Mouse (Mus musculus): ENCODE data around the gene Olfr229.
"Not testable (repeated sequence)": the region's sequence is repeated elsewhere in the genome, so short reads cannot be mapped to it uniquely, and the experiment has no call there.

Olfr229 gene

DNA sequence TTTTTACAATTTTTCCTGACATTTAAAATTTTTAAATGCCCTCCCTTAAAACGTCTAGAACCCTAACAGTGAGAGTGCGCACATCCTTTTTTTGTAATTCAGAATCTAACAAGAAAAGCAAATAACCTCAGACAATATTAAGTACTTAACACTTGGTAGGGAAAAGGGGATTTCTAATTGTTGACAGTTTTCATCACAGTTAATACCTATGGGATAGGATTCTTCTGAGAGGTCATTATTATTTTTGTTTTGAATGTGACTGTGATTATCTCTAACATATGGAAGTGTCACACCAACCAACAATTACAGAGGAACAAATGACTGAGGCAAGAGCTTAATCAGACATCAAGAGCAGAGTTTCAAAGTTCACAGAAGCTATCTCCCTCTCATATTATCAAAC lies at the start of gene Olfr229:
Olfr229 (plus strand) TSS at position 301 of the 400 bp plus-strand sequence.
- DNase-seq, result no peak

DNA sequence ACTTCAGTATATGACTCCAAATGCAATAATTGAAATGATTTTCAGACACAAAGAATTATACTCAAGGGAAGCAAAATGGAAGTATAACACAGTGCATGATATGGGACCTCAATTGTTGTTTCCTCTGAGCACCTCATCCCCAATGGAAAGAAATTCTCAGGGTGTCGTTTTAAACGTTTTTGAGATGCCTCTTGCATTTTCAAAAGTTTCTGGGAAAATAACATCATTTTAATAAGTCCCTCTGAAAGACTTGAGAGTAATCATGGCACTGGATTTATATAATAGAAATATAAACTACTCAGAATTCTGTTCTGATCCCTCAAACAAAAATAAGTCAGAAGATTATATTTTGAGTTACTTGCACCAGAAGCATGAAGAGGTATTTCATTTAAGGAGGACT lies 41.0 kb upstream of the Olfr229 start, which contains the start of gene Olfr972:
Olfr972 (plus strand) TSS at position 301 of the 400 bp plus-strand sequence.
- no peak for DNase-seq

DNA sequence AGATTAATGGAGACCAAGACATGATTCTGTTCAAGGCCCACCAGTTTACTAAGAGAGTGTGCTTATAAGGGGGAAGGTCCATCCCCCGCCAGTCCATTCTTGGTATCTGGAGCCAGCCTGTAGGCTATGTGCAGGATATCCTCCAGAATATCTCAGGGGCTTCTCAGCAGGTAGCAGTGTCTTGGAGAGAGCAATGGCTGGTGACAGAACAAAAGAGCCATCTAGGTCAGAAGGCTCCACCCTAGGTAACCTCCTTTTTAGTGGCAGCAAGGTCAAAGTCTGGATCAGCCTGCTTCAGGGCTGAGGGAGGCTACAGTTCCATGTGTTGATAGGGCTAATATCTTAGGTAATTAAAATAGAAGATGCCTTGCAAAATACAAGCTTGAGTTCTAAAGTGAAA lies 35.1 kb upstream of the Olfr229 start:
- not testable (repeated sequence) for DNase-seq

DNA sequence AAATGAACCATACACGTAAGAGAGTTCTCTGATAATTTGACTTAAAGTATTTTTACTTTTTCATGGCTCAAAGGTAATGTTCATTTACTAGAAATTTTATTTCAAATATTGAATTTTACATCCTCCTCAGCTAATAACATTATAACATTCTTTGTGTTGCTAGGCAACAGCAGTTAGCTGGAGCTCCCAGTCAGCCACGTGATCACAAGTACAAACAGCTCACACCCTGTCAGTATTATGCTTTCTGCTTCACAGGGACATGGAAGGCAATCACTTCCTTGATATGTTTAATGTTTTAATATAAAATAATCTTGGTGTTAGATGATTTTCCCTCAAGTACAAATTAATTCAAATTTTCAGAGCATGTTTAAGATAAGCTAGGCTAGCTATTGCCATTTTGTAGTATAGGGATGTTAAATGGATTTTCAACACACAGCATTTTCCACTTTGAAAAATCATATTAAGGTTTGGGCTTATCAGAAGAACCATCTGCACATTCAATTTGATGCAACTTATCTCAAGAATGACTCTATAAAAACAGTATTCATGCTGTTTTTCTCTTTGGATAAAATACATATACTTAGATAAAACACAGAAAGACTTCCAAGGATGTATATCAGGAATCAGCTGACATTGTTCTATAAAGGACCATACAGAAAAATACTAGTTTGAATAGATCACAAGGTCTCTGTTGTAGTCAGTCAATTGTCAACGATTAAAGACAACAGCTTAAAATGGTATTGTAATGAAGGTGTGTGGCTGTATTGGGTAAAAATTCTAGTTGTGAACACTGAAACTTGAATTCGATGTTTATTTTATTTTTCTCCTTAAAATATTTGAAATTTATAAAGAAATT lies 29.4 kb upstream of the Olfr229 start:
- not testable (repeated sequence) for DNase-seq

DNA sequence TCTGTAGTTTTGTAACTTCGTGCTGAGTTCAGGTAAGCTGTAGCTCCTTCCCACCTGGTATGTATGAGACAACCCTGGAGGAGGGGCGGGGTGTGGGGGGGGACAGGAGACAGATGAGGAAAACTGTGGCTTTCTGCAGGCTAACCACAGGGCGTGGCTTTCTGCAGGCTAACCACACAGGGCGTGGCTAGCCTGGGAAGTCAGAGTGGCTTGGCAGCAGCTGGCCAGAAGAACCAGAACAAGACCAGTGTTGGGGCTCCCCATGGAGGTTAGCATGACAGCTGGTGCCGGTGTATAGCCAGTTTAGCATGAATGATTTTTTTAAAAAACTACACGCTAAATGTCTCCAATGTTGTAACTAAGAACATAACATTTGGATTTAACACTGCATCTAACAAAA lies 2.0 kb upstream of the Olfr229 start:
- no peak for DNase-seq

DNA sequence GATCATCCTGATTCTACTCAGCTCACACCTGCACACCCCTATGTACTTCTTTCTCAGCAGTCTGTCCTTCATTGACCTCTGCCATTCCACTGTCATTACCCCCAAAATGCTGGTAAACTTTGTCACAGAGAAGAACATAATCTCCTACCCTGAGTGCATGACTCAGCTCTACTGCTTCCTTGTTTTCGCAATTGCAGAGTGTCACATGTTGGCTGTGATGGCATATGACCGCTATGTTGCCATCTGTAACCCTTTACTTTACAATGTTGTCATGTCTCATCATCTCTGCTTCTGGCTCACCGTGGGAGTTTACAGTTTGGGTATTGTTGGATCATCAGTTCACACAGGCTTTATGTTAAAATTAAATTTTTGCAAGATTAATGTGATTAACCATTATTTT lies 2.8 kb downstream of the Olfr229 start:
- no peak for DNase-seq

DNA sequence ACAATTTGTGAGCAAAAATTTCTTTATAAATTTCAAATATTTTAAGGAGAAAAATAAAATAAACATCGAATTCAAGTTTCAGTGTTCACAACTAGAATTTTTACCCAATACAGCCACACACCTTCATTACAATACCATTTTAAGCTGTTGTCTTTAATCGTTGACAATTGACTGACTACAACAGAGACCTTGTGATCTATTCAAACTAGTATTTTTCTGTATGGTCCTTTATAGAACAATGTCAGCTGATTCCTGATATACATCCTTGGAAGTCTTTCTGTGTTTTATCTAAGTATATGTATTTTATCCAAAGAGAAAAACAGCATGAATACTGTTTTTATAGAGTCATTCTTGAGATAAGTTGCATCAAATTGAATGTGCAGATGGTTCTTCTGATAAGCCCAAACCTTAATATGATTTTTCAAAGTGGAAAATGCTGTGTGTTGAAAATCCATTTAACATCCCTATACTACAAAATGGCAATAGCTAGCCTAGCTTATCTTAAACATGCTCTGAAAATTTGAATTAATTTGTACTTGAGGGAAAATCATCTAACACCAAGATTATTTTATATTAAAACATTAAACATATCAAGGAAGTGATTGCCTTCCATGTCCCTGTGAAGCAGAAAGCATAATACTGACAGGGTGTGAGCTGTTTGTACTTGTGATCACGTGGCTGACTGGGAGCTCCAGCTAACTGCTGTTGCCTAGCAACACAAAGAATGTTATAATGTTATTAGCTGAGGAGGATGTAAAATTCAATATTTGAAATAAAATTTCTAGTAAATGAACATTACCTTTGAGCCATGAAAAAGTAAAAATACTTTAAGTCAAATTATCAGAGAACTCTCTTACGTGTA lies 21.1 kb downstream of the Olfr229 start:
- DNase-seq, result not testable (repeated sequence)

DNA sequence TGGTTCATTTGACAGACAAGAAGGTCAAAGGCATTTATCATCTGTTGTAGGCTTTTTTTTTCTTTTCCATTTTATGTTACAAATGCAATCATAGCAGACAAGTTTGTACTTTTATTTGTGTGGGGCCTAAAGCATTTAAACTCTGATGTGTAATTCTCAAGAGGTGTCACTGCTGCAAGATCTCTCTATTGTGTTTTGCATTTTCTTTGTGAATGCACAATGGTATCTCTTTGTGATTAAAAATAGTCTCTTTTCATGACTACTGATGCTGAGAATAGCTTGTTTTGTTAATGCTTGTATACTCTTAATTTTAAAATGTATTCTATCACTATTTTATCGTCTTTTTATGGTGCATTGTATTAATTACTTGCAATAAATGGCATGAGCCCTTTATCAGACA lies 21.7 kb downstream of the Olfr229 start:
- not testable (repeated sequence) for DNase-seq

DNA sequence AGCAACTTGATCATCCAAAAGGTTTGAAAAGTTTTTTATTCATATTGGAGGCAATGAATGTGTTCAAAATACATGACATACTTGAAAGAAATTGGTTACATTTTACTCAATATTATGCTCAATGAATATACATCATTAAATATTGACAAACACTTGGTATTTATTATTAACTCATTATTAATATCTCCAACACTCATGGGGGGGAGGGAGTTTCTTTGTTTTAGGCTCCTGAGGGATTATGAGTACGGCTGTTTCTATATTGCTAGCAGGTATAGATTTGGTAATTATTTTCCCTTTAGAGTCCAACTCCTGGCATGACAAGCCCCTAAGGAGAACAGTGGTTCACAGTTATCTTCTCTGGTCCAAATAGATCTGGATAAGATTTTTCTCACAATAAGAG lies 30.1 kb downstream of the Olfr229 start, which contains the start of gene Olfr974:
Olfr974 (plus strand) TSS at position 301 of the 400 bp plus-strand sequence.
- DNase-seq, result no peak

DNA sequence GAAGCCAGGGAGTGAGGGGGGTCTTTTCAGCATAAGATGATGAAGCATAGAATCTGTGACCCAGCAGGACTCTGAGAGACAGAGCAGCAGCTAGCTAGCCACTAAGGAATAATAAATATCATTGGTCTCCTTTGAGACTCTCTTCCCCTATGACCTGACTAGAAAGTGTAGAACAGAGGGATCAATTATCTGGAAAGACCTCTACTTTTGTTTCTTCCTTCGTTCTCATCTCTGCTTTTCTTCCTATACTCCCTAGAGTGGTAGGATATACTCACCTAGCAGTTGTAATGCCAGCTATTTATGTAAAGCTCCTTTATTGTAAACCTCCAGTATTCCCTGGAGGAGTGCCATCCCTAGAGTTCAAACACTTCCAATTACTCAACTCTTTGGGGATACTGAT lies 44.8 kb downstream of the Olfr229 start, which contains the start of gene Olfr975:
Olfr975 (minus strand) TSS at position 101 of the 400 bp plus-strand sequence.
- no peak for DNase-seq

DNA sequence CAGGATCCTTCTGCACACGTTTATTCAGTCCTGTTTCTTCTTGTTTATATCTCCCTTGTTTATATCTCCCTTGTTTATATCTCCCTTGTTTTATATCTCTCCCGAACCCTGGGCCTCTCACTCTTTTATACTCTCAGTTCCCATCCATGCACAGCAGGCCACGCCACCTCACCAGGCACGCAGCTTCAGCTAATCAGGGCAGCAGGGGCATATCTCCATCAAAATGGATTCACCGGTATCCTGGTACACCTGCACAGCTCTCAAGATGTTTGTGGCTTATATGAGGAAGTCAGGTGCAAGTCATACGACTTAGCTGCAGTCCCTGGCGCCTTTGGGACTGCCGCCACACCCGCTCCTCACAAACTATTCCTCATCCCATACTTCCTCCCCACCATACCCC lies 53.9 kb downstream of the Olfr229 start, which contains the start of gene Olfr976:
Olfr976 (minus strand) TSS at position 101 of the 400 bp plus-strand sequence.
- not testable (repeated sequence) for DNase-seq

Data from right cerebral cortex, adult 18-20 months (tissue).